Mouse (Mus musculus) embryonic facial prominence, embryonic 15.5 days (tissue): ENCODE data around the gene Olfr77. TPM values are rescaled to one million over a fixed set of nuclear protein-coding genes. Genes with fewer than 3 reads are reported as not detected.

Source experiments
- ATAC-seq: fragments of 200-750 bp; cut with Nextera tagmentation; 2 replicates; pipeline ENCODE4 v1.8.0; 2017; ENCODE audit warnings: low read depth, moderate TSS enrichment; ENCODE audit not compliant: insufficient number of reproducible peaks, low FRiP score, low TSS enrichment
- H3K27ac ChIP-seq: fragments of 300-500 bp; sonication (generic); replicated peaks from 2 replicates; pipeline ENCODE4 v1.5.1; 2015; ENCODE audit warnings: mild to moderate bottlenecking, inconsistent platforms
- H3K27me3 ChIP-seq: fragments of 300-500 bp; sonication (generic); 2 replicates; pipeline ENCODE4 v1.6.1; 2015; ENCODE audit warnings: inconsistent platforms
- H3K36me3 ChIP-seq: fragments of 300-500 bp; sonication (generic); 2 replicates; pipeline ENCODE4 v1.6.1; 2015; ENCODE audit warnings: mild to moderate bottlenecking, inconsistent platforms
- H3K4me1 ChIP-seq: fragments of 300-500 bp; sonication (generic); 2 replicates; pipeline ENCODE4 v1.6.1; 2015; ENCODE audit warnings: inconsistent platforms
- H3K4me2 ChIP-seq: fragments of 300-500 bp; sonication (generic); replicated peaks from 2 replicates; pipeline ENCODE4 v1.6.1; 2015; ENCODE audit warnings: mild to moderate bottlenecking, inconsistent platforms
- H3K4me3 ChIP-seq: fragments of 300-500 bp; sonication (generic); replicated peaks from 2 replicates; pipeline ENCODE4 v1.5.1; 2015; ENCODE audit warnings: mild to moderate bottlenecking, inconsistent platforms
- H3K9ac ChIP-seq: fragments of 300-500 bp; sonication (generic); 2 replicates; pipeline ENCODE4 v1.6.1; 2015; ENCODE audit warnings: inconsistent platforms
- H3K9me3 ChIP-seq: fragments of 300-500 bp; sonication (generic); replicated peaks from 2 replicates; pipeline ENCODE4 v1.6.1; 2016; ENCODE audit warnings: inconsistent platforms
- WGBS: fragments of 180-500 bp; shearing (Covaris S2); methylation state at CpG from one replicate; pipeline ENCODE4 v1.1.7; 2015; 5-methylcytosine and 5-hydroxymethylcytosine counted together
- polyA plus RNA-seq: library from polyadenylated mRNA; unstranded; fragments of >200 nt; fragmentation: Nextera tagmentation; extraction: Ambion mirVana; gene quantifications from 2 replicates; pipeline ENCODE4 v1.2.1, GENCODE M21; 2015

Gene Olfr77
- 0.28 and 0.29 TPM in 2 replicates for polyA plus RNA-seq

- 91% methylated on average over 2 of the region's 2 CpGs for WGBS
- no peak for ATAC-seq
- no peaks in the 10 kb centered on the region for H3K4me1 ChIP-seq
- no peaks in the 10 kb centered on the region for H3K27me3 ChIP-seq
- H3K9me3 ChIP-seq, result no peaks in the 10 kb centered on the region
- no peaks in the 10 kb centered on the region for H3K36me3 ChIP-seq
- H3K4me3 ChIP-seq, result no peak within 1 kb of the TSS
- H3K4me2 ChIP-seq, result no peak within 1 kb of the TSS
- H3K27ac ChIP-seq, result no peak within 1 kb of the TSS
- H3K9ac ChIP-seq, result no peak within 1 kb of the TSS
These were observed at the start of gene Olfr77 for GRCm38 (mm10) chr9:19916565-19916964. Gene Olfr77 (plus strand): TSS chr9:19916865.

- H3K9me3 ChIP-seq, result no peaks in the 10 kb centered on the region
- H3K27ac ChIP-seq, result no peak within 1 kb of the TSS
- ATAC-seq, result no peak
- H3K4me2 ChIP-seq, result no peak within 1 kb of the TSS
- no peaks in the 10 kb centered on the region for H3K27me3 ChIP-seq
- no peaks in the 10 kb centered on the region for H3K36me3 ChIP-seq
- no peaks in the 10 kb centered on the region for H3K4me1 ChIP-seq
- H3K4me3 ChIP-seq, result no peak within 1 kb of the TSS
- H3K9ac ChIP-seq, result no peak within 1 kb of the TSS
These were observed 28.8 kb upstream of the Olfr77 start, which contains the start of gene Olfr862 for GRCm38 (mm10) chr9:19887904-19888303. Gene Olfr862 (minus strand): TSS chr9:19888004.

DNA sequence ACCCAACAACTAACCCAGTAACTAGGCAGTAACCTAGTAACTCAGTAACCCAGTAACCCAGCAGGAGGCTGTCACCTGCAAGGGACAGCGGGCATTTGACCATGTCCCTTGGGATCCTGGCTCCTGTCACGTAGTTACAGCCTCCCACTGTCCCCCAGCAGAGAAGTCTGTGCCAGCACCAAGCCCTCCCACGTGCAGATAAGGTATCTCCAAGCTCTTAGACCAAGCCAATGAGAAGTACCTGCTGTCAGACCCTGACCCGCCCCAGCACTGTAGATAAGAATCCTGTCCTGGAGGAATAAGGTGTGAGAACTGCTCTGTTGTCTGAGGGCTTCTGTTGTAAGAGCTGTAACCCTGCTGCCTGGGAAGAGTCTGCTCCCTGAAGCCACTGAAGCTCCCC is 5.5 kb upstream of the Olfr77 start:
- 50% methylated on average over 4 of the region's 4 CpGs for WGBS
- H3K4me3 ChIP-seq, result no peak overlapping the region
- H3K4me1 ChIP-seq, result no peaks in the 10 kb centered on the region
- H3K9ac ChIP-seq, result no peak overlapping the region
- no peaks in the 10 kb centered on the region for H3K9me3 ChIP-seq
- H3K36me3 ChIP-seq, result no peaks in the 10 kb centered on the region
- no peak overlapping the region for H3K27ac ChIP-seq
- no peak for ATAC-seq
- no peaks in the 10 kb centered on the region for H3K27me3 ChIP-seq
- no peak overlapping the region for H3K4me2 ChIP-seq

Other genes with a start within 250 kb of the Olfr77 start
- gene Olfr857, start 207.4 kb upstream of the Olfr77 start, polyA plus RNA-seq, result 0.07 and 0.09 TPM in 2 replicates
- gene Olfr58, start 136.6 kb upstream of the Olfr77 start, polyA plus RNA-seq, result not detected in 2 replicates
- gene Olfr859, start 112.0 kb upstream of the Olfr77 start, polyA plus RNA-seq, result not detected in 2 replicates
- not detected in 2 replicates for gene Olfr860, start 67.1 kb upstream of the Olfr77 start, polyA plus RNA-seq
- gene Olfr862, start 28.9 kb upstream of the Olfr77 start, polyA plus RNA-seq, result not detected in 2 replicates
- not detected in 2 replicates for gene Olfr866, start 111.2 kb downstream of the Olfr77 start, polyA plus RNA-seq
- gene Olfr867, start 140.7 kb downstream of the Olfr77 start, polyA plus RNA-seq, result 0.20 TPM in 1 of 2 replicates, not detected in the other
- not detected in 2 replicates for gene Olfr868, start 181.8 kb downstream of the Olfr77 start, polyA plus RNA-seq
- not detected in 2 replicates for gene Olfr869, start 212.1 kb downstream of the Olfr77 start, polyA plus RNA-seq